Mouse (Mus musculus) myocyte (in vitro differentiated cells): ENCODE data around the gene Ankrd55.

Source experiments
- CEBPB ChIP-seq: IDR thresholded peaks from 2 replicates; pipeline ENCODE4 v1.6.1; 2011; ENCODE audit warnings: mild to moderate bottlenecking, moderate library complexity; ENCODE audit not compliant: poor library complexity, insufficient read depth, severe bottlenecking
- E2F4 ChIP-seq: IDR thresholded peaks from one replicate; pipeline ENCODE4 v1.6.1; 2011; ENCODE audit warnings: mild to moderate bottlenecking, control low read depth, moderate library complexity; ENCODE audit not compliant: insufficient read depth
- MAX ChIP-seq: IDR thresholded peaks from one replicate; pipeline ENCODE4 v1.6.1; 2011; ENCODE audit warnings: low read depth, mild to moderate bottlenecking, control low read depth
- MYOG ChIP-seq, 3 experiments: IDR thresholded peaks; one replicate each; pipeline ENCODE4 v1.6.1; 2011; ENCODE audit warnings: control low read depth in 2 of 3, low read depth in 2 of 3, mild to moderate bottlenecking in 2 of 3; ENCODE audit not compliant: insufficient read length in 2 of 3, control insufficient read depth in 1 of 3, insufficient read depth in 1 of 3
- POLR2A ChIP-seq: IDR thresholded peaks from one replicate; pipeline ENCODE4 v1.6.1; 2011; ENCODE audit warnings: low read depth, mild to moderate bottlenecking, control low read depth, moderate library complexity; ENCODE audit not compliant: insufficient read length
- POLR2AphosphoS2 ChIP-seq: IDR thresholded peaks from one replicate; pipeline ENCODE4 v1.6.1; 2011; ENCODE audit warnings: low read depth, control low read depth; ENCODE audit not compliant: insufficient read length
- REST ChIP-seq: IDR thresholded peaks from one replicate; pipeline ENCODE4 v1.6.1; 2011; ENCODE audit warnings: mild to moderate bottlenecking, control low read depth, moderate library complexity; ENCODE audit not compliant: insufficient read depth, insufficient read length
- TCF12 ChIP-seq: IDR thresholded peaks from one replicate; pipeline ENCODE4 v1.6.1; 2011; ENCODE audit warnings: mild to moderate bottlenecking, control low read depth; ENCODE audit not compliant: poor library complexity, insufficient read depth, severe bottlenecking
- USF1 ChIP-seq: IDR thresholded peaks from one replicate; pipeline ENCODE4 v1.6.1; 2011; ENCODE audit warnings: low read depth, mild to moderate bottlenecking, control low read depth, moderate library complexity

DNA sequence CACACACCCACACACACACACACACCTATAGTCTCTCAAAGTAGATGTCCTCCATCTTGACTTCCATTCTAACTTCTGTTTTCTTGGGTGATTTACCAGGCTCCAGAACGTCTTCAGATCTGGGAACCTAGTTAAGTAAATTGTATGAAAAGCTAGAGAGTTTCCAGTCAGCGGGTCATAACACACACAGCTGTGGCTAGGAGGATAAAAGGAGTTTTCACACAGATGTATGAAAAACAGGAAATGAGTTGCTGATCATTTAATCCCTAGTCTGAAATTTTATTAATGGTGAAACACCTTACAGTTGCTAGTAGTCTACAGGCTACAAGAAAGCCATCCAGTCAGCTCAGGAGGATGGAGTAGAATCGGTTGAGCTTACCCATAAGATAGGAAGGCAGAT, 99.9 kb downstream of the Ankrd55 start:
- TF ChIP-seq POLR2A (no peak), POLR2AphosphoS2 (no peak), REST (no peak), USF1 (no peak), E2F4 (no peak), TCF12 (no peak), MYOG (IDR thresholded peaks at IDR 0.05; ENCODE audit: control insufficient read depth in 1 of 3, insufficient read depth in 1 of 3, insufficient read length in 2 of 3, low read depth in 2 of 3) (no peak), MAX (no peak), CEBPB (no peak)
